Mouse (Mus musculus) embryo, embryonic 9.5 days (tissue): ENCODE measurements around the gene Trim27.

ENCODE experiments used
- DNase-seq: peaks from one replicate; pipeline ENCODE4 v3.0.0-alpha.2; 2017; ENCODE audit errors: extremely low spot score

The Trim27 gene

DNA sequence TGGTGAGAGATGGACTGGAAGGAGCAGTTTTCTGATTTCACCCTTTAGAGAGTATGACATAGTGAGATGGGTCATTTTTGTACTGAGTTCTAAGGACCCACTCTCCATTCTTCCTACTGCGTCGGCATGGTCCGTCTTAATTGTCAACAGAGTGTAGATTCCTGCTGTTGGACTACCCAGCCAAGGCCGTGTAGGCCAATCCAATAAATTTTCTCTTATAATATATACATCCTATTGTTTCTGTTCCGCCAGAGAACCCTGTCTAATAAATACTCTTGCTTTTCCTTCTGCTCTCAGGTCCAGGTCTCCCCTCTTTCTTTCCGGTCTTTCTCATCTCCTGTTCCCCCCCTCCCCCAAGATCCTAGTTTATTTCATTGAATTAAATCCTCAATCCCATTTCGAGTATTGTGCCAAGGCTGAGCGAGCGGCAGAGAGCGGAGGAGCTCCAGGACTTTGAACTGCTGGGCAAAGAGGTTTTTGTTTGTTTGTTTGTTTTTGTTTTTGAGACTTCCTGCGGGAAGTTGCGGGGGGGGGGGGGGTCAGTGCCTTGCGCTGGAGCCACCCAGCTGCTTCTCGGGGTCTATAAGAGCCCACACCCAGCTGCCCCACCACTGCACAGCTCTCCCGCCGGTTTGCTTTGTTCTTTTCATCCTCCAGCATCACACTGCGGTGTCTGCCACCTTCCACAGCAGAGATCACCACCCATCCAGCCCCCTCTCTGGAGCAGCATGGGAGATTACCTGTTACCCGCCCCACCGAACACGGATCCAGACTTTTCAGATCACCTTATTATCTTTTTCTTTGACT lies 42.6 kb downstream of the Trim27 start:
- DNase-seq, result peak; percentile 12

DNA sequence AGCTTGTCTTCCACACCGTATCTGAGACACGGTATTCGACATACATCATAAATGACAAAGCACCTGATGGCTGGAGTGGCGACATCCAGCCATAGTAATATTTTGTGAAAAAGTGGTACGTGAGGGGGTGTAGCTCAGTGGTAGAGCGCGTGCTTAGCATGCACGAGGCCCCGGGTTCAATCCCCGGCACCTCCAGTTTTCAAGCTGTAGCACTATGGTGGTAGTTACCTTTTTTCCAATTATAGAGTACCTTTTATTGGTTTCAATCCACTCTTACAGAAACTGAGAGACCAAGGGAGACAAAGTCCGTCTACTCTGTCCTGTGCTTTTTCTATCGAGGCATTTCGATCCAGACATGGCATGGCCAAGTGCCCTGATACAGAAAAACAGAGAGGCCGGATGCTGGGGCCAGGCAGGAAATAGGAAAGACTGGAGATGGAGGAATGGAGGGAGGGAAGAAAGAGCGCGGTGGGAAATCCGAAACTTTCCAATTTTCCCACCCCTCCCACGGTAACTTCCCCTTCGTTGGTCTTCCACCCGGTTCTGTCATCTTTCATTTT lies 43.3 kb downstream of the Trim27 start:
- peak; percentile 96 for DNase-seq

DNA sequence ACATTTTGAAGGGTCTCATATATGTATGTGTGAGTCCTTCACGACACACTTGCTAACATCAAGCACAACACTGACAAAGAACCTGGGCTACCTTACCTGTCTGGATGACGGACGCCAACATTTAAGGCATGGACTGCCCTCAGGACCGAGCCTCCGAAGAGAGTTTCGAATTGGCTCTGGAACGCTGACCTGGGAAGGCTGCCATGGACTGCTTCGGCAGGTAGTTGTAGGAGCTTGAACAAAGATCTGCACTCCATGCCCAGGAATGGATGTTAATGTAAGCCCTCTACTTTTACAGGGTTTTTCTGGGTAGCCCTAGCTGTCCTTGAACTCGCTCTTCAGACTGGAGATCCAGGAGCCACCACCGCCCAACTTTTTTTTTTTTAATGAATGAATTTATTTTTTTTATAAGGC lies 44.0 kb downstream of the Trim27 start:
- DNase-seq, result peak; percentile 63

DNA sequence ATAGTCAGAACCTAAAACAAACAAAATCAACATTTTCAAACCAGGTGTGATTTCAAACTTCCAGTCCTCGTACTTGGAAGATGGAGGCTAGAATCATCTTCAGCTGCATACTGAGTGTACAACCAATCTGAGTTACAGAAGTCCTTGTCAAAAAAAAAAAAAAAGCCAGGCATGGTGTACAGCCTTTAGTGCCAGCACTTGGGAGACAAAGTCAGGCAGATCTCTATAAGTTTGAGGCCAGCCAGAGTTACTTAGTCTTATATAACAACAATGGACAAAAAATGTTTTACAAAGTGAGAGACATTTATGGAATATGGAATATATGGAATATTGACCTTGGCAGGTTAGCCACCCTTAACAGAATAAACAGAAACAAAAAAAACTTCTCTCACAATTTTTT lies 45.1 kb downstream of the Trim27 start:
- no peak for DNase-seq

DNA sequence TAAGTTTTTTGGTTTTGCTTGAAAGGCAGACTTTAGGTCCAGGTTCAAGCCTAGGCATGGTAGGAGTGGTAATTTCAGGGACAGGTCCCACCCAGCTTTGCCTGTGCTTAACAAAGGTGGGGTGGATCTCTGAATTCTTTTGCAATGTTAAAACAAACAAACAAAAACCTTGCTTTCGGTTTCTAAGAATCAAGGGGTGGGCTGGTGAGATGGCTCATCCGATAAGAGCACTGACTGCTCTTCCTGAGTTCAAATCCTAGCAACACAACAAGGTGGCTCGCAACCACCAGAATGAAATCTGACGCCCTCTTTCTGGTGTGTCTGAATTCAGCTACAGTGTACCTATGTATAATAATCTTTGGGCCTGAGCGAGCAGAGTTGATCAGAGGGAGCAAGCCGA lies 46.0 kb downstream of the Trim27 start:
- no peak for DNase-seq

DNA sequence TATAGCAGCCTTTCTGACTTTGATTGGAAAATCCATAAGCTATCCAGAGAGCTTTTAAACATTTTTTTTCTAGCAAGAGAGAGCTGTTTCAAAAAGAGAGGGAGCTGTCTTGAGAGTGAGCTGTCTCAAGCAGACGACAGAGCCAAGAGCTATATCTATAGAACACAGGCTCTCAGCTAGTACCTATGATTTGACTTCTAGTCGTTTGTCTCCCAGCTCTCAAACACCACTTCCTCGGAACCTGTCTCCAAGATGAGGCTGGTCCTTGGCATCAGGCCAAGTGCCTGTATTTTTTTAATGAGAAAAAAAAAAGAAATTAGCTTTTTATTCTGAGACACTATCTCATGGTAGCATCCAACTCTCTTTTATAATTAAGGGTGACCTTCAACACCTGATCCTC lies 46.8 kb downstream of the Trim27 start:
- no peak for DNase-seq

DNA sequence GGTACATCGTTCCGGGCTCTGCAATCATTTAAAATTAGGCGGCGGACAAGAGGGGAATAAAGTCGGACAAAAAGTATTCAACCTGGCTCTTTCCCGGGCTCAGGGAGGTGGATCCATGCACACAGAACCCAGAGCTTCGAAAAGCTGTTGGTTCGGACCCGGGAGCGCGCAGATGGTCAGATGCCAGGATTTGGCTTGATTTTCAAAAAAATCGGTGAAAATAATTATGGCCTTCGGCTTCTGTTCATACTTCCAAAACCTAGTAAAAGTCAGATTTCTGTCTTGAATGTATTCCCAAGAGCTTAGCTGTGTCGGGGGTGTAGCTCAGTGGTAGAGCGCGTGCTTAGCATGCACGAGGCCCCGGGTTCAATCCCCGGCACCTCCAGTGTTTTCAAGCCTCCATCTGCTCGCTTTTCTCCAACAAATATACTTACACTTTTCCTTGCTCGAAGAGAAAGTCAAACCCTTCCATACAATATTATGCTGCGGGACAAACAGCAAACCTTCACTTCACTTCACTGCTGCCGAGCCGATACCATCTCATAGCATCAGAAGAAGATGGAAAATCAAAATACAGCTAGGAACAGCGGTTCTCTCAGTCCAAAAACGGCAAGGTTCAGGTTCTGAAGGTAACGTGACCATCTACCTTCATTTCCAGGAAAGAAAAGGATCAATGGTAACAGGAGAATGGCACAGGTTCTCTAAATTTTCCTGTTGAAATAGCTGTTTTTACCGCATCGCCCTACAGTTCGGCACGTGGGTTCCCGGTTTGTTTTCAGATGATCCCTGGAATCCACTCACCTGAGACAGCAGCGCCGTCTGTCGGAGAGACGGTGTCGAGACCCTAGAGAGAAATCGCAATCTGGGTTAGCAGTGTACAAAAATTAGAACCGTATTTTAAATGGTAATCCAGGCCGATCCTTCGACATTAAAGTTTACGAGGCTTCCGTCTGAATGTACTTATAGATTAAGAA lies 54.8 kb downstream of the Trim27 start:
- peak; percentile 96 for DNase-seq

DNA sequence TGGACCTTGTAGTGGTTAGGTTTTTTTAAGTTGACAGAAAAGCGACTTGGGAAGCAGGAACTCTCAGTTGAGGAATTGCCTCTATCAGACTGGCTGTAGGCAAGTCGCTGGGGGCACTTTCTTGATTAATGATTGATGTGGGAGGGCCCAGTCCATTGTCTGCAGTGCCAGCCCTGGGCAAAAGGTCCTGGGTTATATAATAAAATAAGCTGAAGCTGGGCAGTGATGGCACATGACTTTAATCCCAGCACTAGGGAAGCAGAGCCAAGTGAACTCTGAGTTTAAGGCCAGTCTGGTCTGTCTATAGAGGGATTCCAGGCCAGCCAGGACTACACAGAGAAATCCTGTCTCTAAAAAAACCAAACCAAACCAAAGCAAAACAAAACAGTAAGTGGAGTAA lies 57.5 kb downstream of the Trim27 start:
- no peak for DNase-seq

DNA sequence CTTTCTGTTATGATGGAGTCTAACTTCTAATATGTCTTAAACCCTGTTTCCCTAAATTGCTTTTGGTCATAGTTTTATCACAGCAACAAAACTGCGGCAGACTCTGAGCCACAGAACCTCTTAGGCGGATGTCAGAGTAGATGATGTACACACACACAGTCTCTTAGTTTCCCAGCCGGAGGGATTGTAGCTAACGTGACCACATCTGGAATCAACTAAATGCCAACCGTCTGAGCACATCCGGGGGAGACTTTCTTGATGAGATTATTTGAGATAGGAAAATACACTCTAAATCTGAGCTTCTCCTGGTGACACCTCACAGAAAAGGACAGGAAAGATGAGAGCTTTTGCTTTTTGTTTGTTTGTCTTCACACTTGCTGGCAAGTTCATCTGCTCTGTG lies 57.9 kb downstream of the Trim27 start:
- no peak for DNase-seq

DNA sequence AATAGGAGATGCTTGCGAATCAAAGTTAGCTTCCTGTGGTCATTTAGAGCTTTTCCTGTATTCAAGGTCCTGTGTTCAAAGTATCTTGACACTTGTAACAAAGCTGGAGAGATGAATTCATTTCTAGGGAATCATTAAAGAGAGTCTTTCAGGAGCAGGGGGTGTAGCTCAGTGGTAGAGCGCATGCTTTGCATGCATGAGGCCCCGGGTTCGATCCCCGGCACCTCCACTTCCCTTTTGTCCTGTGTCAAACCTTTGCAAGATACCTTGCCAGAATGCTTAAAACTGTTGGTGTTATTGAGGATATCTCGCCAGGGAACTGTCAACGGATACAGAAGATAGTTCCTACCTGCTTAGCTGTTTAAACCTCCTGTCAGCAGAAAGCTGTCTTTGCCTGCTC lies 61.5 kb downstream of the Trim27 start:
- peak; percentile 90 for DNase-seq

DNA sequence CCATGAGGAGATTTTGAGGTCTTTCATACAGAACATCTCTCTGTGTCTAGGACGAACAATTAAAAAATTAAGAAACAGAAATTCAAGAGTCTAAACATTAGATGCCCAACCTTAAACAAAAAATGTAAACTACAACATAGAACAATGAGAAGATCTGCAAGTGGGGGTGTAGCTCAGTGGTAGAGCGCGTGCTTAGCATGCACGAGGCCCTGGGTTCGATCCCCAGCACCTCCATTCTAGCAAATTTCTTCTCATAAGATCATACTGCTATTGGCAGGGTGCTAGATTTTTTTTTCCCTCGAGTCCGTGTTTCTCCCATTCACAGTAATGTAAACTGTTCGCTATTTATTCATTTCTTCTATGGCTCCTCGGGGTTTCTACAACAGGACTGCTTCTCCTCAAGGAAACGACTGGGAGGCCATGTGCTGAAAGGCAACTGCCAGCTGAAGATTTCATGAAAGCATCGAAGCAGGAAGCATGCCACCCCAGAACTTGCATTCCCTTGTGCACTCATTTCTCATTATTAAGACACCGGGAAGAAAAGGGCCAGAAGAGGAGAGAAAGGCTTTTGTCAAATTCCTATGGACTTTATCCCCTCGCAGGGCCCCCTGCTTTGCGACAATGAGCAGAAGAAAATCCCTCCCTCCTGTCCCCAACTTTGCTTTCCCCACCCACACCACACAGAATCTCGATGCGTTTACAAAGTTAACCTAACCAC lies 63.3 kb downstream of the Trim27 start:
- DNase-seq, result peak; percentile 82

DNA sequence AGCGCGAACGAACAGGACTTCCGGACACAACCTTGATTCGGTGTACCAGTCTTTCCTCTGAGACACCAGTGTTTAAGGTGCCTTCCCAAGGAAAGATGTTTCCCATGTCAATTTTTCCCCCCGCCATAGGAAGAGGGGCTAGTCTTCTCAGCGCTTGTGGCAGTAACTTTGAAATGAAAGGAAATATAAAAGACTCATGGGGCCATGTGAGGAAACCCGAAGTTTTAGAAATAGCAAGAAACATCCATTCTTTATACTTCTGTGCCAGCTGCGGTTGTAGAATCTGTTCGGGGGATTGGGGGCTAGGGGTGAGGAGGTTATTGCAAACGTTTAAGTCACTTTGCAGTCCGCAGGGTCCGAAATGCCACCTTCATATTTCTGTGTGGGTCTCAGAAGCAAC lies 64.0 kb downstream of the Trim27 start:
- no peak for DNase-seq

DNA sequence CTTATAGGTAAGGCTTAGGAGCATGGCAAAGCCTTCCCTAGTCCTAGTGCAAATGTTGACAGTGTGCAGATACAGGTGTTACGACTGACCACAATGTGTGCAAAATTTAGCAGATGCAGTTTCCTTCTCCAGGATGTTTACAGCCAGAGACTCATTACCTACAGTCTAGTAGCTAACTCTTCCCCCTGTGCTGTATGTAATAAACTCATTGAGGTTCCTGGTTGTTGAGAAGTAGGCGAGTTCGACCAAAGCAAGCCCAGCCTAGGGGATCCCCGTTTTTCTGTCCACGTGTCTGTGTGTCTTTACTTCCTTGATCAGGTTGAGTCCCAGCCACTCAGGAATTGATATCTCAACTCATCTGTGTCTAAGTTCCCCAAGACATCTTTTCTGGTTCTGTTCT lies 64.8 kb downstream of the Trim27 start:
- no peak for DNase-seq
